Mouse (Mus musculus) neural tube, embryonic 13.5 days (tissue): ENCODE measurements around the gene Donson. TPM values are rescaled to one million over a fixed set of nuclear protein-coding genes. Genes with fewer than 3 reads are reported as not detected.
A peak's percentile ranks its signal among the peaks of the same experiment; 100 is the strongest.
"Not testable (repeated sequence)": the region's sequence is repeated elsewhere in the genome, so short reads cannot be mapped to it uniquely, and the experiment has no call there.

Experiments
- ATAC-seq: fragments of 200-750 bp; cut with Nextera tagmentation; 2 replicates; pipeline ENCODE4 v1.8.0; 2017; ENCODE audit warnings: low read depth, mild to moderate bottlenecking, moderate TSS enrichment, moderate library complexity
- H3K27ac ChIP-seq: fragments of 300-500 bp; sonication (generic); replicated peaks from 2 replicates; pipeline ENCODE4 v1.5.1; 2015; ENCODE audit warnings: moderate library complexity, mild to moderate bottlenecking, inconsistent platforms
- H3K27me3 ChIP-seq: fragments of 300-500 bp; sonication (generic); 2 replicates; pipeline ENCODE4 v1.6.1; 2015; ENCODE audit warnings: mild to moderate bottlenecking, inconsistent platforms
- H3K36me3 ChIP-seq: fragments of 300-500 bp; sonication (generic); 2 replicates; pipeline ENCODE4 v1.6.1; 2015; ENCODE audit warnings: mild to moderate bottlenecking, inconsistent platforms
- H3K4me1 ChIP-seq: fragments of 300-500 bp; sonication (generic); replicated peaks from 2 replicates; pipeline ENCODE4 v1.6.1; 2015; ENCODE audit warnings: inconsistent platforms
- H3K4me2 ChIP-seq: fragments of 300-500 bp; sonication (generic); 2 replicates; pipeline ENCODE4 v1.6.1; 2015; ENCODE audit warnings: inconsistent platforms, mild to moderate bottlenecking, moderate library complexity
- H3K4me3 ChIP-seq: fragments of 300-500 bp; sonication (generic); 2 replicates; pipeline ENCODE4 v1.5.1; 2015; ENCODE audit warnings: mild to moderate bottlenecking, inconsistent platforms
- H3K9ac ChIP-seq: fragments of 300-500 bp; sonication (generic); 2 replicates; pipeline ENCODE4 v1.6.1; 2015; ENCODE audit warnings: moderate library complexity, mild to moderate bottlenecking, inconsistent platforms
- H3K9me3 ChIP-seq: fragments of 300-500 bp; sonication (generic); 2 replicates; pipeline ENCODE4 v1.6.1; 2016; ENCODE audit warnings: inconsistent platforms
- WGBS: fragments of 180-500 bp; shearing (Covaris S2); methylation state at CpG from one replicate; pipeline ENCODE4 v1.1.7; 2015; 5-methylcytosine and 5-hydroxymethylcytosine counted together
- polyA plus RNA-seq: library from polyadenylated mRNA; unstranded; fragments of >200 nt; fragmentation: Nextera tagmentation; extraction: Ambion mirVana; gene quantifications from 2 replicates; pipeline ENCODE4 v1.2.1, GENCODE M21; 2015

The Donson gene
- polyA plus RNA-seq, 1 experiment from 2014 or later = 19.1 TPM

DNA sequence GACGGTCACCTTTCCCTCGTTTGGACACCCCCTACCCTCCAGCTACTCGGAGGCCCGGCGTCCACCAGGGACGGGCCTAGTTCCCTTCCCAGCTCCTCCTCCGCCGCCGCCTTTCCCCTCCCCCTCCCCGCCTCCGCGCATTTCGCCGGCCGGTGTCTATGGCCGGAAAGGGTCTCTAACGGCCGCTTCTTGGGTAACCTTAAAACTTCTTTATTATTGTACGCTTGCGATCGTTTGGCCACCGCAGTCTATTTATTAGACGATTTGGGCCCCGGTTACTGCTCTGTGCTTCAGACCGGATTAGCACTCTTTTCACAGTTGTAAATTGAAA, 40.4 kb downstream of the Donson start:
- Histone ChIP-seq H3K4me3 (peak overlapping the region; percentile 84), H3K9me3 (no peaks in the 10 kb centered on the region), H3K27me3 (no peaks in the 10 kb centered on the region), H3K4me2 (peak overlapping the region; percentile 97), H3K36me3 (peaks cover 17% of the 10 kb centered on the region), H3K9ac (peak overlapping the region; percentile 91), H3K27ac (peak overlapping the region; percentile 99), H3K4me1 (peaks cover 31% of the 10 kb centered on the region)
- WGBS = under 1% methylated on average over 25 of the region's 25 CpGs
- peak; percentile 68 for ATAC-seq

DNA sequence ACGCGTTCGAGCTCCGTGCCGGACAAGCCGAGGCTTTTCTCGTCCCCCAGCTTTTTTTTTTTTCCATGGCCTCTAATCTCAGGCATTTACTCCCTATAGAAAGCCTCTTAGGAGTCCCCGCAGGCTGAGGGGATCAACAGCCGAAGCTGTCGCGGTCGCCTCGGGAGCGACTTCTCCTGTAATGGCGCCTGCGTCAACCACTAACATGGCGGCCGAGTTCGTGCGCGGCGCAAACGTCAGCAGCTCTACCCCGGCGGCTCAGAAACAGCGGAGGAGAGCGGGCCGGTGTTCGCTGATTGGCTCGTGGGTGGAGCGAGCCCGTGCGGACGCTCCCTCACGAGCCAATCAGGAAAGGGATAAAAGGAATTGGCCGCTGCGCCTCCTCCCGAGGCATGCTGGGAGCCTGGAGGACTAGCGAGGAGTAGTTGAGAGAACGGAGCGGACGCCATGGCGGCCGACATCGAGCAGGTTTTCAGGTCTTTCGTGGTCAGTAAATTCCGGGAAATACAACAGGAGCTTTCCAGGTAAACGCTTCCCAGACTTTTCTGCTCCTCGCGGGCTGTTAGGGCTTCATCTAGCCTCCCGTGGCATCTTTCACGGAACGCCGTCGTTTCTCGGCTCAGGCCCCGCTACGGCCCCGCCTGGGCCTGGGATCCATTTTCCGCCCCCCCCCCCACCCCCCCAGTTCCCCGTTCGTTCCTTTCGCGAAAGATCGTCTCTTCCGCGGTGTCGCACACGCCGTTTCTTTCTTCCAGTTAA, 40.9 kb downstream of the Donson start, which contains the start of gene Son:
TSS of gene Son (plus strand) at position 46 of the 759 bp plus-strand sequence.
- under 1% methylated on average over 70 of the region's 70 CpGs for WGBS
- ATAC-seq = peak; percentile 98
- H3K4me3 ChIP-seq = peak within 1 kb of the TSS; percentile 84

DNA sequence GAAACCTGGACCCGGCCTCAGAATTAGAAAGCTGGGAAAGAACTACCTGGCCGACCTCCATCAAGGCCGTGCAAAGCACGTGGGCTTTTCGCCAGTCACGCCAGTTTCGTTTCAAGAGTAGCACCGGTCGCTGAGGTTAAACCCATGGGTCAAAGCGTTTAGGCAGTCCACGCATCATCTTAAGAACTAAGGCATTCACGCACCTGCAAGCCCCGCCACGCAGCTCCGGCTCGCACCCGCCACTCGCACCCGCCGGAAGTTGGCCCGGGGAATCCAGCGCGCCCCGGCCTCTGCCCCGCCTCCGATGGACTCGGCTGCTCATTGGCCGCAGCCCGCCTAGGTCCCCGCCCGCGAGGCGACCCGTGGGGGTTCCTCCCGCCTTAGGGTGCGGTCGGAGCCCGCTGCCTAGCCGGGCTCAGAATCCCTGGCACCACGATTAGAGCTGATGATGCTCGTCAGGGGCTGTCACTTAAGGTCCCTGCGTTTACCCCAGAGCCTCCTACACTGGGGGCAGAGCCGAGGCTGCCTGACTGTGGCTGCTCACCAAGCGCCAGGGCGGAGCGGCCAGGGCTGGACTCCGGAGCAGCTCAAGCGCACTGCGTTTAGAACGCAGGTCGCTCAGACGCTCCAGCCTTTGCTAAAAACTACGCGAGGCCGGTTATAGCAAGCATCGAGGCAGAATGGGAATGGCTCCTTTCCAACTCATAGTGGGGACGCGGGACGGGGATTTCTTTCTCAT, 41.7 kb downstream of the Donson start, which contains the start of gene Gart:
TSS of gene Gart (minus strand) at position 272 of the 739 bp plus-strand sequence.
- H3K4me1 ChIP-seq = peaks cover 31% of the 10 kb centered on the region
- peak within 1 kb of the TSS; percentile 84 for H3K4me3 ChIP-seq
- no peaks in the 10 kb centered on the region for H3K9me3 ChIP-seq
- H3K27ac ChIP-seq = peak within 1 kb of the TSS; percentile 99
- peak within 1 kb of the TSS; percentile 93 for H3K9ac ChIP-seq
- under 1% methylated on average over 59 of the region's 59 CpGs for WGBS
- peaks cover 17% of the 10 kb centered on the region for H3K36me3 ChIP-seq
- peak; percentile 87 for ATAC-seq
- peak within 1 kb of the TSS; percentile 97 for H3K4me2 ChIP-seq
- H3K27me3 ChIP-seq = no peaks in the 10 kb centered on the region

More for the DNA sequence above, 40.9 kb downstream of the Donson start, which contains the start of gene Son:
- peaks cover 31% of the 10 kb centered on the region for H3K4me1 ChIP-seq
- peak within 1 kb of the TSS; percentile 99 for H3K27ac ChIP-seq
- H3K27me3 ChIP-seq = no peaks in the 10 kb centered on the region
- H3K4me2 ChIP-seq = peak within 1 kb of the TSS; percentile 97
- H3K9ac ChIP-seq = peak within 1 kb of the TSS; percentile 93
- H3K36me3 ChIP-seq = peaks cover 17% of the 10 kb centered on the region
- no peaks in the 10 kb centered on the region for H3K9me3 ChIP-seq

DNA sequence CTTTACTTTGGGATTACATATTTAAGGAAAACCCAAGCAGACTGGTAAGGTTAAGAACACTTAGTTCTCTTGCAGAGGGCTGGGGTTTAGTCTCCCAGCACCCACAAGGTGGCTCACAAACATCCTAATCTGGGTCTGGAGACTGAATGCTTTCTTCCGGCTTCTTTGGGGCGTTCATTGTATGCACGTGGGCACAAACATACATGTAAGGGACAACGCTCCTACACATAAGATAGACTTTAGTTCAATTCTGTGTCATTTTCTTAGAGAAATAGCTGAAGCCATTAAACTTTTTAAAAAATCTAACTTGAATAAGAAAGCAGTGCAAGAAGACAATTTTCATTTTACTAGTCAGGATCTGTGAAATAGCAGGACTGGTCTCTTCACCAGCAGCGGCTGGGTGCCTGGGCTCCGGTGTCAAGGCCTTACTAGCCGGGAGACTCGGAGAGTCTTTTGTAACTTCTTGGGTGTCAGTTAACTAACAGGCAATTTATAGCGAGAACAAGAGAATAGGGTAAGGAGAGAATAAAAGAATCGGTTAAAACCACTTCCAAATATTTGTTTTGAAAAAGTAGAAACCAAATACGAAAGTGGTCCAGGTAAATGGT, 42.5 kb downstream of the Donson start:
- Histone ChIP-seq H3K4me3 (peak overlapping the region; percentile 84), H3K4me2 (peak overlapping the region; percentile 97), H3K27ac (peak overlapping the region; percentile 99), H3K36me3 (peaks cover 19% of the 10 kb centered on the region), H3K9me3 (no peaks in the 10 kb centered on the region), H3K27me3 (no peaks in the 10 kb centered on the region), H3K4me1 (peaks cover 31% of the 10 kb centered on the region), H3K9ac (peak overlapping the region; percentile 93)
- no peak for ATAC-seq
- WGBS = 2% methylated on average over 11 of the region's 11 CpGs

DNA sequence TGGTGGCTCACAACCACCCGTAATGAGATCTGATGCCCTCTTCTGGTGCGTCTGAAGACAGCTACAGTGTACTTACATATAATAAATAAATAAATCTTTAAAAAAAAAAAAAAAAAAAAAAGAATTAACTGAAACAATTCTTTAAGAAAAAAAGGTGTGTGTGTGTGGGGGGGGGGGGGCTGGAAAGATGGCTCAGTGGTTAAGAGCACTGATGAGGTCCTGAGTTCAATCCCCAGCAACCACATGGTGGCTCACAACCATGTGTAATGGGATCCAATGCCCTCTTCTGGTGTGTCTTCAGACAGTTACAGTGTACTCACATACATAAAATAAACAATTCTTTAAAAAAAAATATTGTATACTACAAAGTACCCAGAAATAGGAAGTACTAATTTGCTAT, 43.1 kb downstream of the Donson start:
- ATAC-seq = not testable (repeated sequence)

DNA sequence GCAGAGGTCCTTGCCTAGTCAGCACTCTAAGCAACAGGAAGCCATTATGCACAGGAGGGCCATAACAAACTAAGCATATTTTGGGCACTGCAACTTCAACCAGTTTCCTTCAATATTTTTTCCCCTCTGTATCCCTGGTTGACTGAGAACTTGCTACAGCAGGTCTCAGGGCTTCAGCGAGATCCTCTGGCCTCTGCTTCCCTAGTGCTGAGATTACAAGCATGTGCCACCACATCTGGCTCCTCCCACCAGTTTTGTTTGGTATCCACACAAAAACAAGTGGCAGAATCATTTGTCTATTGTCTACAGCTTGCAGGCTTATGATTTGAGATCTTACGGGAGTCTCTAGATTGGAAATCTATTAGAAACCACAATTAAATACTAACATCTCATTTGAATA, 43.7 kb downstream of the Donson start:
- Histone ChIP-seq H3K27me3 (no peaks in the 10 kb centered on the region), H3K4me1 (peaks cover 22% of the 10 kb centered on the region), H3K27ac (no peak overlapping the region), H3K9me3 (no peaks in the 10 kb centered on the region), H3K4me3 (no peak overlapping the region), H3K9ac (no peak overlapping the region), H3K4me2 (no peak overlapping the region), H3K36me3 (peaks cover 27% of the 10 kb centered on the region)
- WGBS = 89% methylated on average over 2 of the region's 2 CpGs
- no peak for ATAC-seq

More for the DNA sequence above, 43.1 kb downstream of the Donson start:
- not testable (repeated sequence) for H3K9ac ChIP-seq, H3K27me3 ChIP-seq, H3K9me3 ChIP-seq, H3K4me3 ChIP-seq, H3K27ac ChIP-seq, H3K4me2 ChIP-seq
- 29% methylated on average over 1 of the region's 2 CpGs for WGBS
- peaks cover 28% of the 10 kb centered on the region for H3K4me1 ChIP-seq
- peaks cover 22% of the 10 kb centered on the region for H3K36me3 ChIP-seq

DNA sequence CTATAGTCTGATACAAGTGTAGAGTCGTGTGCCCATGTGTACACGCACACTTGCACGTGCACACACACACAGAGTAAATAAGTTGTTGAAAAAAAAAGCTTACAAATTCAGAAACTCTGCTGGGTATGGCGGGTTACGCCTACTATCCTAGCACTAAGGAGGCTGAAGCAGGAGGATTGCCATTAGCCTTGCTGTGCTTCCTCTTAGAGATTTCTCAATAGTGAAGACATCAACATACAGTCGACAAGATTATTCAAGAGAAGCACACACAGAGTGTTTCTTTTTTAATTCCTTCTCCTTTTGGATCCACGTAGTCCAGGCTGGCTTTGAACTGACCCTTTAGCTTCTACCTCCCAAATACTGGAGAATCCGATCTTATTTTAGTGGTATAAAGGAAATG, 48.4 kb downstream of the Donson start:
- no peak overlapping the region for H3K4me2 ChIP-seq
- H3K4me1 ChIP-seq = 0 out of 2 replicates have a peak, but pooled peaks cover 6% of the 10 kb centered on the region
- peaks cover 74% of the 10 kb centered on the region for H3K36me3 ChIP-seq
- H3K9ac ChIP-seq = no peak overlapping the region
- WGBS = 94% methylated on average over 8 of the region's 8 CpGs
- no peaks in the 10 kb centered on the region for H3K27me3 ChIP-seq
- no peak overlapping the region for H3K27ac ChIP-seq
- H3K9me3 ChIP-seq = no peaks in the 10 kb centered on the region
- ATAC-seq = no peak
- no peak overlapping the region for H3K4me3 ChIP-seq

DNA sequence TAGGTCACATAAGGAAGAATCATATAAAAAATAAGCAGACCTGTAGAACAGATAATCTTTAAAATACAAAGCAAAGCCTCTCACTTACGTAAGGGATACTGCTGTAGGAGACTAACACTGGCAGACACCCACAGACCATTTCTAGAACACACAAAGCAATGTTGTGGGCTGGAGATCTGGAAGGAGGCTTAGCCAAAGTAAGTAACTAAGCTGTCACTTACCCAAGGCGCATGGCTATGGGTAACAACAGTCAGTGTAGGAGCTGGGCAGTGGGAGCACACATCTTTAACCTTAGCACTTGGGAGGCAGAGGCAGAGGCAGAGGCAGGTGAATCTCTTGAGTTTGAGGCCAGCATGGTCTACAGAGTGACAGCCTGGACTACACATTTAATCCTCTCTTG, 48.9 kb downstream of the Donson start:
- Histone ChIP-seq H3K27me3 (no peaks in the 10 kb centered on the region), H3K4me1 (0 out of 2 replicates have a peak, but pooled peaks cover 1% of the 10 kb centered on the region), H3K36me3 (peaks cover 79% of the 10 kb centered on the region), H3K4me2 (no peak overlapping the region), H3K27ac (no peak overlapping the region), H3K9ac (no peak overlapping the region), H3K9me3 (no peaks in the 10 kb centered on the region), H3K4me3 (no peak overlapping the region)
- ATAC-seq = no peak
- 98% methylated on average over 2 of the region's 2 CpGs for WGBS

DNA sequence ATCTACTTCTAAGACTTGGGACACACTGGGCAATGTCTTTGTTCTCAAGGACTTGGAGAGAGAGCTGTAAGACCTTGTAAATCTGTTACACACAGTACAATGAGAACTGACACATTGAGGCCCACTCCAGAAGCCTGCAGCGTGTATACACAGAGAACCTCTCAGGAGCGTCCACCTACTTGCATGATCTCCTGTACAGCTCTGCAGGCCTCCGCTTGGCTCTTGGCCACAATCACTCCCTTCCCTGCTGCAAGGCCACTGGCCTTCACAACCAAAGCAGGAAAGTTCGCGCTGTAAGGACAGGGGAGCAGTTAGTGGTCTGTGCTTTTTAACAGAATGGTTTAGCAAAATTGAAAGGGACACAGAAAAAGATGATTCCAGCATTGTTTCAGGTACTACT, 49.4 kb downstream of the Donson start:
- Histone ChIP-seq H3K9me3 (no peaks in the 10 kb centered on the region), H3K27me3 (no peaks in the 10 kb centered on the region), H3K36me3 (peaks cover 83% of the 10 kb centered on the region), H3K4me3 (no peak overlapping the region), H3K27ac (no peak overlapping the region), H3K9ac (no peak overlapping the region), H3K4me1 (no peaks in the 10 kb centered on the region), H3K4me2 (no peak overlapping the region)
- 90% methylated on average over 5 of the region's 5 CpGs for WGBS
- no peak for ATAC-seq

DNA sequence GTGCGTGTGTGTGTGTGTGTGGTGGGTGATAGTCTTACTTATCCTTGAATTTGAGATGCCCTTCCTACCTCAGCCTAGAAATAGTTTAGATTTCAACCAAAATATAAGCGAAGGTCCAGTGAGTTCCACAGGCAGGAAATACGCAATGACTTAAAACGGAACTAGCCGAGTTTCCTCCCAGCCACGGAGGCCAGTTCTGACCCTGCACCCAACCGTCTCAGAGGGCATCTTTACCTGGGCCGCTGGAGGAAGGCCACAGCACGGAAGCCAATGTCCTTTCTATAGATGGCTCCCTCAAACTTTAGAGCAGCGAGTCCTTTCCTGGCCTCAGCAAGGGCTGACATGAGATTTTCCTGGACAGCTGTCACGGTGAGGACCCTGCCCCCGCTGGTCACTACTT, 54.9 kb downstream of the Donson start:
- Histone ChIP-seq H3K9ac (no peak overlapping the region), H3K27me3 (no peaks in the 10 kb centered on the region), H3K27ac (no peak overlapping the region), H3K4me2 (no peak overlapping the region), H3K36me3 (peaks cover 94% of the 10 kb centered on the region), H3K9me3 (no peaks in the 10 kb centered on the region), H3K4me1 (no peaks in the 10 kb centered on the region), H3K4me3 (no peak overlapping the region)
- no peak for ATAC-seq
- 90% methylated on average over 12 of the region's 12 CpGs for WGBS

DNA sequence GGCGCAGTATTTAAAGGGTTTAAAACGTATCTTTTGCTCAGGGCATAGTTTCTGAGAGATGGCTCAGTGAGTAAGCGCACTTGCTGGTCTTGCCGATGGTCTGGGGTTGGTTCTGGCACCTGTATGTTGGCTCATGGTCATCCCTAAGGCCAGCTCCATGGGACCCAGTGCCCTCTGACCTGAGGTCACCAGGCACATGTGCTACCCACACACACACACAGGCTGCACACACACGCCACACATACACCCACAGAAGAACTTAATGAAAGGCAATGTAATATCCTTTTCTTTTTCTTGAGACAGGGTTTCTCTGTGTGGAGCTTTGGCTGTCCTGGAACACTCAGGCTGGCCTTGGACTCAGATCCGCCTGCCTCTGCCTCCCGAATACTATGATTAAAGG, 55.6 kb downstream of the Donson start:
- Histone ChIP-seq H3K27me3 (no peaks in the 10 kb centered on the region), H3K4me2 (no peak overlapping the region), H3K27ac (no peak overlapping the region), H3K36me3 (peaks cover 94% of the 10 kb centered on the region), H3K4me1 (no peaks in the 10 kb centered on the region), H3K9ac (no peak overlapping the region), H3K9me3 (no peaks in the 10 kb centered on the region), H3K4me3 (no peak overlapping the region)
- 94% methylated on average over 7 of the region's 7 CpGs for WGBS
- no peak for ATAC-seq

DNA sequence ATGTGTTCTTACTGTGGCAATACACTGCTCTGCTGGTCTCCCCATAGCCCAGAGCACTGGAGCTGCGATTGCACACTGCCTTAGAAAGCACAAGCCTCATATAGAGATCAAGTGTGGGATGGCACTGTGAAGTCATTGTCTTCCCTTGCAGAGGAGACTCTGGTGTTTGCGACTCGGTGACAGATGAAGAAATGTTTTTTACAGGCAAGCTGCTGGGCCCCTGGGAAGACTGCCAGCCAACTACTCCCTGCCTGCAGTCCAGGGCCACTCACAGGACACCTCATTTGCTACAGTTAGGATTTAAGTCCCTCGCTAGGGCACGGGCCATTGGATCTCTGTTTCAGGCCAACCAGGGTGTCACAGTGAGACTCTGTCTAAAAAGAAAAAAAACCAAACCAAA, 56.1 kb downstream of the Donson start:
- Histone ChIP-seq H3K27ac (no peak overlapping the region), H3K4me1 (no peaks in the 10 kb centered on the region), H3K36me3 (peaks cover 94% of the 10 kb centered on the region), H3K4me2 (no peak overlapping the region), H3K4me3 (no peak overlapping the region), H3K9me3 (no peaks in the 10 kb centered on the region), H3K9ac (no peak overlapping the region), H3K27me3 (no peaks in the 10 kb centered on the region)
- ATAC-seq = no peak
- 73% methylated on average over 5 of the region's 5 CpGs for WGBS
